Mouse (Mus musculus) midbrain, postnatal 0 days (tissue): ENCODE measurements at regions not wholly inside any gene's neighbourhood (a gene's known extent, or its start where the extent isn't known, plus 50 kb on each side); places are given as distances from the start of the nearest gene placed in this dataset.
"Not testable (repeated sequence)": the region's sequence is repeated elsewhere in the genome, so short reads cannot be mapped to it uniquely, and the experiment has no call there.

Experiments used
- ATAC-seq: fragments of 200-750 bp; cut with Nextera tagmentation; 2 replicates; pipeline ENCODE4 v1.8.0; 2017; ENCODE audit warnings: moderate number of reproducible peaks, mild to moderate bottlenecking, moderate TSS enrichment, moderate library complexity; ENCODE audit not compliant: low FRiP score
- DNase-seq: peaks from one replicate; pipeline ENCODE4 v3.0.0-alpha.2; 2015; ENCODE audit warnings: low spot score
- H3K27ac ChIP-seq: fragments of 300-500 bp; sonication (generic); 2 replicates; pipeline ENCODE4 v1.5.1; 2014; ENCODE audit warnings: low read depth, mild to moderate bottlenecking, low read length, mixed read lengths
- H3K27me3 ChIP-seq: fragments of 300-500 bp; sonication (generic); 2 replicates; pipeline ENCODE4 v1.6.1; 2014; ENCODE audit warnings: low read length, control low read depth, mixed read lengths; ENCODE audit not compliant: insufficient read depth
- H3K36me3 ChIP-seq: fragments of 300-500 bp; sonication (generic); 2 replicates; pipeline ENCODE4 v1.6.1; 2014; ENCODE audit warnings: low read length, control low read depth, mixed read lengths; ENCODE audit not compliant: insufficient read depth
- H3K4me1 ChIP-seq: fragments of 300-500 bp; sonication (generic); 2 replicates; pipeline ENCODE4 v1.6.1; 2014; ENCODE audit warnings: mild to moderate bottlenecking, control low read depth, antibody characterized with exemption, low read length, mixed read lengths; ENCODE audit not compliant: insufficient read depth
- H3K4me2 ChIP-seq: fragments of 300-500 bp; sonication (generic); 2 replicates; pipeline ENCODE4 v1.6.1; 2014; ENCODE audit warnings: low read depth, mild to moderate bottlenecking, low read length, mixed read lengths; ENCODE audit not compliant: poor library complexity, severe bottlenecking
- H3K4me3 ChIP-seq: fragments of 300-500 bp; sonication (generic); 2 replicates; pipeline ENCODE4 v1.5.1; 2014; ENCODE audit warnings: low read depth, mild to moderate bottlenecking, low read length, moderate library complexity
- H3K9ac ChIP-seq: fragments of 300-500 bp; sonication (generic); replicated peaks from 2 replicates; pipeline ENCODE4 v1.6.1; 2014; ENCODE audit warnings: mild to moderate bottlenecking, low read length, moderate library complexity, mixed read lengths; ENCODE audit not compliant: poor library complexity, severe bottlenecking
- H3K9me3 ChIP-seq: fragments of 300-500 bp; sonication (generic); 2 replicates; pipeline ENCODE4 v1.6.1; 2016; ENCODE audit warnings: low read length, control low read depth
- CTCF ChIP-seq: IDR thresholded peaks from 2 replicates; pipeline ENCODE4 v1.5.1; 2016; ENCODE audit warnings: antibody characterized with exemption, mild to moderate bottlenecking
- WGBS: fragments of 180-500 bp; shearing (Covaris S2); extraction: QIAGEN DNeasy Blood & Tissue Kit; methylation state at CpG from one replicate; pipeline ENCODE4 v1.1.7; 2014; 5-methylcytosine and 5-hydroxymethylcytosine counted together

GRCm38 (mm10) chr3:5806947-5807575 lies 56.5 kb downstream of the Gm8797 start:
- Histone ChIP-seq H3K9me3 (no peaks in the 10 kb centered on the region), H3K36me3 (no peaks in the 10 kb centered on the region), H3K4me1 (no peaks in the 10 kb centered on the region), H3K27ac (no peak overlapping the region), H3K4me3 (no peak overlapping the region), H3K9ac (no peak overlapping the region), H3K27me3 (no peaks in the 10 kb centered on the region), H3K4me2 (no peak overlapping the region)
- no peak for TF ChIP-seq CTCF
- WGBS: 86% methylated on average over 2 of the region's 2 CpGs
- ATAC-seq: no peak
- DNase-seq: no peak

- H3K27me3 ChIP-seq: no peaks in the 10 kb centered on the region
- no peak for TF ChIP-seq CTCF
- H3K4me1 ChIP-seq: no peaks in the 10 kb centered on the region
- H3K9me3 ChIP-seq: no peaks in the 10 kb centered on the region
- no peak overlapping the region for H3K4me2 ChIP-seq
- DNase-seq (no peak), ATAC-seq (no peak)
- no peaks in the 10 kb centered on the region for H3K36me3 ChIP-seq
- 55% methylated on average over 3 of the region's 3 CpGs for WGBS
- H3K27ac ChIP-seq: no peak overlapping the region
- no peak overlapping the region for H3K9ac ChIP-seq
- H3K4me3 ChIP-seq: no peak overlapping the region
These were observed 60.5 kb downstream of the Gm8797 start for GRCm38 (mm10) chr3:5811071-5811590.

GRCm38 (mm10) chr3:5820243-5820642 lies 69.6 kb downstream of the Gm8797 start:
- H3K4me1 ChIP-seq, H3K9me3 ChIP-seq, DNase-seq, H3K4me2 ChIP-seq, H3K27ac ChIP-seq, H3K4me3 ChIP-seq, H3K9ac ChIP-seq, H3K36me3 ChIP-seq, H3K27me3 ChIP-seq, ATAC-seq: not testable (repeated sequence)
- 90% methylated on average over 7 of the region's 7 CpGs for WGBS

- not testable (repeated sequence) for H3K9ac ChIP-seq, ATAC-seq, H3K9me3 ChIP-seq, H3K4me3 ChIP-seq, H3K4me1 ChIP-seq, H3K36me3 ChIP-seq, DNase-seq, H3K27me3 ChIP-seq, H3K27ac ChIP-seq, H3K4me2 ChIP-seq
- 40% methylated on average over 18 of the region's 20 CpGs for WGBS
These were observed 109.6 kb downstream of the Gm8797 start for GRCm38 (mm10) chr3:5860237-5860636.

GRCm38 (mm10) chr3:5870407-5870806 lies 119.8 kb downstream of the Gm8797 start:
- H3K9ac ChIP-seq: no peak overlapping the region
- no peaks in the 10 kb centered on the region for H3K4me1 ChIP-seq
- H3K27me3 ChIP-seq: no peaks in the 10 kb centered on the region
- WGBS: 71% methylated on average over 2 of the region's 2 CpGs
- H3K4me2 ChIP-seq: no peak overlapping the region
- H3K27ac ChIP-seq: no peak overlapping the region
- H3K4me3 ChIP-seq: no peak overlapping the region
- no peaks in the 10 kb centered on the region for H3K36me3 ChIP-seq
- ATAC-seq: no peak
- no peaks in the 10 kb centered on the region for H3K9me3 ChIP-seq
- no peak for DNase-seq
- TF ChIP-seq CTCF: no peak

- Histone ChIP-seq H3K4me1 (no peaks in the 10 kb centered on the region), H3K36me3 (no peaks in the 10 kb centered on the region), H3K4me3 (no peak overlapping the region), H3K4me2 (no peak overlapping the region), H3K27me3 (no peaks in the 10 kb centered on the region), H3K9ac (no peak overlapping the region), H3K9me3 (no peaks in the 10 kb centered on the region), H3K27ac (no peak overlapping the region)
- no peak for ATAC-seq
- no peak for DNase-seq
- TF ChIP-seq CTCF: no peak
These were observed 128.5 kb downstream of the Gm8797 start for GRCm38 (mm10) chr3:5879113-5879512.
